Mouse (Mus musculus) midbrain, embryonic 11.5 days (tissue): ENCODE results near the gene Cfap299. TPM values are rescaled to one million over a fixed set of nuclear protein-coding genes. Genes with fewer than 3 reads are reported as not detected.

ENCODE experiments used
- ATAC-seq: fragments of 200-750 bp; cut with Nextera tagmentation; 2 replicates; pipeline ENCODE4 v1.8.0; 2017; ENCODE audit warnings: moderate TSS enrichment, moderate library complexity; ENCODE audit not compliant: low FRiP score
- DNase-seq: peaks from one replicate; pipeline ENCODE4 v3.0.0; 2015; ENCODE audit warnings: low spot score; ENCODE audit errors: missing footprints
- H3K27ac ChIP-seq: fragments of 300-500 bp; sonication (generic); 2 replicates; pipeline ENCODE4 v1.5.1; 2014; ENCODE audit warnings: low read depth, low read length
- H3K27me3 ChIP-seq: fragments of 300-500 bp; sonication (generic); 2 replicates; pipeline ENCODE4 v1.6.1; 2014; ENCODE audit warnings: mild to moderate bottlenecking, low read length, moderate library complexity, mixed read lengths; ENCODE audit not compliant: control insufficient read depth, insufficient read depth
- H3K36me3 ChIP-seq: fragments of 300-500 bp; sonication (generic); 2 replicates; pipeline ENCODE4 v1.6.1; 2014; ENCODE audit warnings: mild to moderate bottlenecking, low read length, moderate library complexity, mixed read lengths; ENCODE audit not compliant: control insufficient read depth, insufficient read depth
- H3K4me1 ChIP-seq: fragments of 300-500 bp; sonication (generic); 2 replicates; pipeline ENCODE4 v1.6.1; 2014; ENCODE audit warnings: low read length; ENCODE audit not compliant: control insufficient read depth, insufficient read depth
- H3K4me2 ChIP-seq: fragments of 300-500 bp; sonication (generic); 2 replicates; pipeline ENCODE4 v1.6.1; 2014; ENCODE audit warnings: mild to moderate bottlenecking, moderate library complexity
- H3K4me3 ChIP-seq: fragments of 300-500 bp; sonication (generic); 2 replicates; pipeline ENCODE4 v1.5.1; 2014; ENCODE audit warnings: low read depth, low read length
- H3K9ac ChIP-seq: fragments of 300-500 bp; sonication (generic); 2 replicates; pipeline ENCODE4 v1.6.1; 2014; ENCODE audit warnings: low read length
- H3K9me3 ChIP-seq: fragments of 300-500 bp; sonication (generic); 2 replicates; pipeline ENCODE4 v1.6.1; 2016; ENCODE audit warnings: low read length; ENCODE audit not compliant: control insufficient read depth
- WGBS: fragments of 180-500 bp; shearing (Covaris S2); extraction: QIAGEN DNeasy Blood & Tissue Kit; methylation state at CpG from one replicate; pipeline ENCODE4 v1.1.7; 2014; 5-methylcytosine and 5-hydroxymethylcytosine counted together
- polyA plus RNA-seq: library from polyadenylated mRNA; unstranded; fragments of >200 nt; fragmentation: Nextera tagmentation; extraction: Ambion mirVana; gene quantifications from 2 replicates; pipeline ENCODE4 v1.2.1, GENCODE M21; 2014

Gene Cfap299
- polyA plus RNA-seq, 1 experiment from 2014 or later: 0.37 TPM

GRCm38 (mm10) chr5:98523783-98524182, 194.7 kb downstream of the Cfap299 start:
- H3K4me2 ChIP-seq: no peak overlapping the region
- H3K4me3 ChIP-seq: no peak overlapping the region
- DNase-seq (no peak), ATAC-seq (no peak)
- no peaks in the 10 kb centered on the region for H3K9me3 ChIP-seq
- H3K9ac ChIP-seq: no peak overlapping the region
- H3K36me3 ChIP-seq: no peaks in the 10 kb centered on the region
- H3K4me1 ChIP-seq: no peaks in the 10 kb centered on the region
- WGBS: 92% methylated on average over 1 of the region's 1 CpGs
- H3K27ac ChIP-seq: no peak overlapping the region
- no peaks in the 10 kb centered on the region for H3K27me3 ChIP-seq

- 91% methylated on average over 1 of the region's 1 CpGs for WGBS
- Histone ChIP-seq H3K27ac (no peak overlapping the region), H3K4me2 (no peak overlapping the region)
Observed at GRCm38 (mm10) chr5:98541333-98541732, 212.2 kb downstream of the Cfap299 start.

GRCm38 (mm10) chr5:98550285-98550684, 221.2 kb downstream of the Cfap299 start:
- WGBS: 66% methylated on average over 5 of the region's 5 CpGs
- Histone ChIP-seq H3K9me3 (no peaks in the 10 kb centered on the region), H3K4me1 (no peaks in the 10 kb centered on the region), H3K9ac (no peak overlapping the region), H3K4me2 (no peak overlapping the region), H3K4me3 (no peak overlapping the region), H3K36me3 (no peaks in the 10 kb centered on the region), H3K27ac (no peak overlapping the region), H3K27me3 (no peaks in the 10 kb centered on the region)
- ATAC-seq: no peak
- no peak for DNase-seq

More at GRCm38 (mm10) chr5:98541333-98541732, 212.2 kb downstream of the Cfap299 start:
- Histone ChIP-seq H3K4me3 (no peak overlapping the region), H3K36me3 (no peaks in the 10 kb centered on the region), H3K27me3 (no peaks in the 10 kb centered on the region), H3K9me3 (no peaks in the 10 kb centered on the region), H3K9ac (no peak overlapping the region), H3K4me1 (no peaks in the 10 kb centered on the region)
- ATAC-seq (no peak), DNase-seq (no peak)

DNA sequence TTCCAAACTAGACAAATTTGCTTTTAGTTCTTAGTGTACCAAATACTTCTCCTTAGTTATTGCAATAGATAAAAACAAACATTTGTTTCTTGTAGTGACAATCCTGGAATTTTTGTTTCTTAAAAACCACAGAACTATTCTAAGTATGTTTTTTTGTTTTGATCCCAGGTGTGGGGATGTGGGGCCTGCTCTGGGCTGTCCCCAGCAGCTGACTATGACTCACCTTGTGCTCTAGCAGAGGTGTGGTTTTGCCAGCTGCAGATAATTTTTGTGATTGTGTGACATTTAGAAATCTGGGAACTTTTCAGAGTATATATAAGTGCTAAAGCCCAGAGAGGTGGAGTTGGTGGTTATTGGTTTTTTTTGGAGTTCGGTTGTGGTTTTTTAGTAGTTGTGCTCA, 221.8 kb downstream of the Cfap299 start:
- ATAC-seq (no peak), DNase-seq (no peak)
- no peak overlapping the region for H3K27ac ChIP-seq
- no peaks in the 10 kb centered on the region for H3K36me3 ChIP-seq
- H3K4me2 ChIP-seq: no peak overlapping the region
- no peaks in the 10 kb centered on the region for H3K4me1 ChIP-seq
- no peak overlapping the region for H3K9ac ChIP-seq
- no peaks in the 10 kb centered on the region for H3K27me3 ChIP-seq
- no peak overlapping the region for H3K4me3 ChIP-seq
- WGBS: 93% methylated on average over 1 of the region's 1 CpGs
- no peaks in the 10 kb centered on the region for H3K9me3 ChIP-seq

GRCm38 (mm10) chr5:98552395-98552794, 223.3 kb downstream of the Cfap299 start, which contains the start of gene Gm11111:
Gene Gm11111 (plus strand): TSS chr5:98552695.
- H3K4me3 ChIP-seq: no peak within 1 kb of the TSS
- H3K9ac ChIP-seq: no peak within 1 kb of the TSS
- ATAC-seq (no peak), DNase-seq (no peak)
- H3K36me3 ChIP-seq: no peaks in the 10 kb centered on the region
- no peak within 1 kb of the TSS for H3K4me2 ChIP-seq
- no peak within 1 kb of the TSS for H3K27ac ChIP-seq
- H3K4me1 ChIP-seq: no peaks in the 10 kb centered on the region
- H3K9me3 ChIP-seq: no peaks in the 10 kb centered on the region
- no peaks in the 10 kb centered on the region for H3K27me3 ChIP-seq

GRCm38 (mm10) chr5:98552811-98553601, 223.9 kb downstream of the Cfap299 start:
- Histone ChIP-seq H3K9ac (no peak overlapping the region), H3K36me3 (no peaks in the 10 kb centered on the region), H3K9me3 (no peaks in the 10 kb centered on the region), H3K4me2 (no peak overlapping the region), H3K4me3 (no peak overlapping the region), H3K27me3 (no peaks in the 10 kb centered on the region), H3K4me1 (no peaks in the 10 kb centered on the region), H3K27ac (no peak overlapping the region)
- DNase-seq (no peak), ATAC-seq (no peak)
- 69% methylated on average over 7 of the region's 7 CpGs for WGBS

GRCm38 (mm10) chr5:98561301-98561700, 232.2 kb downstream of the Cfap299 start:
- no peaks in the 10 kb centered on the region for H3K36me3 ChIP-seq
- H3K4me1 ChIP-seq: peaks cover 2% of the 10 kb centered on the region; the same call in 1 of the 2 replicates
- 42% methylated on average over 4 of the region's 4 CpGs for WGBS
- H3K27me3 ChIP-seq: no peaks in the 10 kb centered on the region
- DNase-seq (peak; percentile 59), ATAC-seq (peak; percentile 28; the same call in 1 of the 2 replicates)
- H3K4me3 ChIP-seq: no peak overlapping the region
- H3K9me3 ChIP-seq: no peaks in the 10 kb centered on the region
- no peak overlapping the region for H3K4me2 ChIP-seq
- H3K27ac ChIP-seq: no peak overlapping the region
- H3K9ac ChIP-seq: no peak overlapping the region

- no peak for ATAC-seq
- no peak overlapping the region for H3K4me2 ChIP-seq
- H3K9me3 ChIP-seq: no peaks in the 10 kb centered on the region
- H3K36me3 ChIP-seq: no peaks in the 10 kb centered on the region
- peaks cover 9% of the 10 kb centered on the region for H3K4me1 ChIP-seq
- no peaks in the 10 kb centered on the region for H3K27me3 ChIP-seq
- H3K4me3 ChIP-seq: no peak overlapping the region
- H3K9ac ChIP-seq: no peak overlapping the region
- 92% methylated on average over 9 of the region's 9 CpGs for WGBS
- H3K27ac ChIP-seq: no peak overlapping the region
- DNase-seq: no peak
Observed at GRCm38 (mm10) chr5:98562806-98563205, 233.7 kb downstream of the Cfap299 start.

DNA sequence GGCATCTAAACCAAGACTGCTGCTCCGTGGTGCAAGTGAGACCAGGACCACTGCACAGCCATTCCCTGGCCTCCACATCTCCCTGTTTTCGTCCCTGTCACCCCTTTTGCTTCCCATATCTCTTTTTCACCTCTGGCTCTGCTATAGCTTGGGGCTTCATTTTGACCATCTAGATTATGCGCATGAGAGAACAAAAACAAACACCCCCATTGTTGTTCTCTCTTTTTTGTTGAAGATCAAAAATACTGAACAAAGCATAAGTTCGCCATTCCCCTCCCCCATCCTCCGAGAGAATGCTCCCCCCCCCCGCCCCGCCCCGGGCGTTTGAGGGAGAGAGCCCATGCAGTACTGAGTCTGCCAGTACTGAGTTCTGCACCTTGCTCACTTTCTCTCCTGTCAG, 234.7 kb downstream of the Cfap299 start:
- no peaks in the 10 kb centered on the region for H3K27me3 ChIP-seq
- WGBS: 41% methylated on average over 9 of the region's 9 CpGs
- H3K4me1 ChIP-seq: peaks cover 9% of the 10 kb centered on the region
- no peak overlapping the region for H3K4me2 ChIP-seq
- ATAC-seq (peak; percentile 49; the same call in 1 of the 2 replicates), DNase-seq (peak; percentile 82)
- no peaks in the 10 kb centered on the region for H3K9me3 ChIP-seq
- H3K9ac ChIP-seq: no peak overlapping the region
- H3K27ac ChIP-seq: no peak overlapping the region
- H3K36me3 ChIP-seq: no peaks in the 10 kb centered on the region
- no peak overlapping the region for H3K4me3 ChIP-seq
